Mouse (Mus musculus): ENCODE data around the gene Wdr43. TPM values are rescaled to one million over a fixed set of nuclear protein-coding genes. Genes with fewer than 3 reads are reported as not detected.

Wdr43 gene
- polyA plus RNA-seq, 1 experiment from 2014 or later: 22.8 TPM

DNA sequence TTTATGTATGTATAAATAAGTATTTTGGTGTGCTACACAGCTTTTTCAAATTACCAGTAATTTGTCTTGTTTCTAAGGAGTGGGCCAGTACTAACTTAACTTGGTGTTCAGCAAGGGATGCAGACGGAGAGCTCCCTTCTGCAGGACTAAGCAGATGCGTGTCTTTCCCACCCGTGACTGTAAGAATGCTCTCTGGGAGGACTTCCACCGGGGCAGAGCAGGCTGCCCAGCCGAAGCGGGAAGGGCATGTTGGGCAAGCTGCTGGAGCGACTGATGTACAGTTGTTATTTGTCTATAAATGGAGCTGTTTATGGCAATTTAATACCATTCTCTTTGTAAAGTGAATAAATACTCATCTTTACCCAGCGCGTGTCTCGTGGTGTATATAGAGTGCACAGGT lies 43.0 kb downstream of the Wdr43 start:
- TF ChIP-seq CTCF (IDR thresholded peaks at IDR 0.05; ENCODE audit: low read depth): no peak
- H3K4me3 ChIP-seq (ENCODE audit: low read depth, low read length): no peak overlapping the region
- H3K27me3 ChIP-seq (replicated peaks; ENCODE audit: control insufficient read depth, insufficient read depth, low read length): no peaks in the 10 kb centered on the region
- peaks cover 34% of the 10 kb centered on the region for H3K36me3 ChIP-seq (ENCODE audit: control insufficient read depth, insufficient read depth)
- no peaks in the 10 kb centered on the region for H3K4me1 ChIP-seq (replicated peaks; ENCODE audit: control insufficient read depth, insufficient read depth, low read length)
- H3K9ac ChIP-seq (ENCODE audit: low read depth, low read length): no peak overlapping the region
- H3K27ac ChIP-seq (ENCODE audit: low read depth, low read length): no peak overlapping the region
- no peak for ATAC-seq
- no peaks in the 10 kb centered on the region for H3K9me3 ChIP-seq (ENCODE audit: control insufficient read depth)
- WGBS: 91% methylated on average over 10 of the region's 10 CpGs
- no peak overlapping the region for H3K4me2 ChIP-seq (replicated peaks; ENCODE audit: low read depth)

DNA sequence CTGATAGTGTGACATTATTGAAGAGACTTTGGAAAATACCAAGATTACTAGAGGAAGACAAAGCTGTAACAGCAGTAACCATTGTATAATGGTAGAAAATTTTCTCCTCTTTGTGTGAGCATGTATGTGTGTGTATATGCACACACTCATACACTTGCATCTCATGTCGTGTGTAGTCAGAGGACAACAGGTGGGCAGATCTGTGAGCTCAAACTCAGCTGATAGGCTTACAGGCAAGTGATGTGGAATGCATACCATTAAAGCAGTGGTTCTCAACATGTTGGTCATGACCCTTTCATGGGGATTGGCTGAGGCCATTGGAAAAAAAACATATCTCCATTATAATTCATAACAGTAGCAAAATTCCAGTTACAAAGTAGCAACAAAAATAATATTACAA lies 44.7 kb downstream of the Wdr43 start:
- WGBS: 53% methylated on average over 1 of the region's 1 CpGs
- H3K9ac ChIP-seq (ENCODE audit: low read depth, low read length): no peak overlapping the region

DNA sequence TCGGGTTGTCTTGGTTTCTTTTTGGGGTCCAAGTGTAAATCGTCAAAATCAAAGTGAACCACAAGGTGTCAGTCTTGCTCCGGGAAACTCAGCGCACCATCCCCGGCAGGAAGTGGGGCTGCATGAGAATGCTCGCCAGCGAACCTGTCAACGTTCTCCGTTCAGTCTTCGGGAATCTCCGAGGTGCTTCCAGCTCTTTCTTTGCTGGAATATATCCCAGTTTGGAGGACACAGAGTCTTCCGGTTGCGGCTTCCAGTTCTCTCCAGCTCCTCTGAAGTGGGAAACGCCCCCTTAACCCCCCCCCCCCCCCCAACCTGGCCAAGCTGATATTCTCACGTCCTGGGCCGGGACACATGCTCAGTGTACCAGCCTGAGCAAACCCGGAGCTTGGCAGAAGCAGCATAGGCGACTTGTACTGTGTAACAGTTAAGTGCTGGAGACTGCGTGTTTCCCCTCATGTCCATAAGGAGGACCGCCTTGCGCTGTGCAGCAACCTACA lies 47.1 kb downstream of the Wdr43 start:
- no peak overlapping the region for H3K9ac ChIP-seq (ENCODE audit: low read depth, low read length)

More for the DNA sequence above, 44.7 kb downstream of the Wdr43 start:
- no peak for TF ChIP-seq CTCF (IDR thresholded peaks at IDR 0.05; ENCODE audit: low read depth)
- ATAC-seq: no peak
- H3K4me1 ChIP-seq (replicated peaks; ENCODE audit: control insufficient read depth, insufficient read depth, low read length): no peaks in the 10 kb centered on the region
- no peak overlapping the region for H3K4me3 ChIP-seq (ENCODE audit: low read depth, low read length)
- no peaks in the 10 kb centered on the region for H3K9me3 ChIP-seq (ENCODE audit: control insufficient read depth)
- H3K27ac ChIP-seq (ENCODE audit: low read depth, low read length): no peak overlapping the region
- no peaks in the 10 kb centered on the region for H3K27me3 ChIP-seq (replicated peaks; ENCODE audit: control insufficient read depth, insufficient read depth, low read length)
- peaks cover 28% of the 10 kb centered on the region for H3K36me3 ChIP-seq (ENCODE audit: control insufficient read depth, insufficient read depth)
- H3K4me2 ChIP-seq (replicated peaks; ENCODE audit: low read depth): no peak overlapping the region

DNA sequence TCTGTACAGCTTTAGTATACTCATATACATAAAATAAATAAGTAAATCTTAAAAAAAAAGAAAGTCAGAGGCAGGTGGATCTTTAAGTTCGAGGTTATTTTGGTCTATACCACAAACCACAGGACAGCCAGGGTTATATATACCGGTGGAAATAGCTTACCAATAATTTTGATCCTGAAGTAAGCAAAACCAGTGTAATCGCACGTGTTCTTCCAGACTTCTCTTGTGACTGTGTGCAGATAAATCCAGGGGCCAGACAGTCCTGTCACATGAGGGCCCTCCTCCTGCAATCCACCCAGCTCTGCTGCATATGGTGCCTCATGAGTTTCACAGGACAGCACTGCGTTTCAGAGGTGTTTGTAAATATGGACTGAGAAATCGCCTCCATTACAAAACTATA lies 47.8 kb downstream of the Wdr43 start:
- no peak for TF ChIP-seq CTCF (IDR thresholded peaks at IDR 0.05; ENCODE audit: low read depth)
- Histone ChIP-seq H3K36me3 (ENCODE audit: control insufficient read depth, insufficient read depth) (peaks cover 4% of the 10 kb centered on the region), H3K4me1 (replicated peaks; ENCODE audit: control insufficient read depth, insufficient read depth, low read length) (no peaks in the 10 kb centered on the region), H3K9me3 (ENCODE audit: control insufficient read depth) (no peaks in the 10 kb centered on the region), H3K4me2 (replicated peaks; ENCODE audit: low read depth) (no peak overlapping the region; the same call in 1 of the 2 replicates), H3K9ac (ENCODE audit: low read depth, low read length) (no peak overlapping the region), H3K4me3 (ENCODE audit: low read depth, low read length) (no peak overlapping the region), H3K27ac (ENCODE audit: low read depth, low read length) (no peak overlapping the region), H3K27me3 (replicated peaks; ENCODE audit: control insufficient read depth, insufficient read depth, low read length) (no peaks in the 10 kb centered on the region)
- 68% methylated on average over 6 of the region's 6 CpGs for WGBS
- no peak for ATAC-seq

More for the DNA sequence above, 47.1 kb downstream of the Wdr43 start:
- Histone ChIP-seq H3K4me1 (replicated peaks; ENCODE audit: control insufficient read depth, insufficient read depth, low read length) (no peaks in the 10 kb centered on the region), H3K27ac (ENCODE audit: low read depth, low read length) (no peak overlapping the region), H3K36me3 (ENCODE audit: control insufficient read depth, insufficient read depth) (peaks cover 9% of the 10 kb centered on the region), H3K27me3 (replicated peaks; ENCODE audit: control insufficient read depth, insufficient read depth, low read length) (no peaks in the 10 kb centered on the region), H3K9me3 (ENCODE audit: control insufficient read depth) (no peaks in the 10 kb centered on the region), H3K4me3 (ENCODE audit: low read depth, low read length) (peak overlapping the region; percentile 35), H3K4me2 (replicated peaks; ENCODE audit: low read depth) (peak overlapping the region; percentile 69)
- WGBS: 9% methylated on average over 21 of the region's 21 CpGs
- peak; percentile 87 for TF ChIP-seq CTCF (IDR thresholded peaks at IDR 0.05; ENCODE audit: low read depth)
- ATAC-seq: peak; percentile 75

DNA sequence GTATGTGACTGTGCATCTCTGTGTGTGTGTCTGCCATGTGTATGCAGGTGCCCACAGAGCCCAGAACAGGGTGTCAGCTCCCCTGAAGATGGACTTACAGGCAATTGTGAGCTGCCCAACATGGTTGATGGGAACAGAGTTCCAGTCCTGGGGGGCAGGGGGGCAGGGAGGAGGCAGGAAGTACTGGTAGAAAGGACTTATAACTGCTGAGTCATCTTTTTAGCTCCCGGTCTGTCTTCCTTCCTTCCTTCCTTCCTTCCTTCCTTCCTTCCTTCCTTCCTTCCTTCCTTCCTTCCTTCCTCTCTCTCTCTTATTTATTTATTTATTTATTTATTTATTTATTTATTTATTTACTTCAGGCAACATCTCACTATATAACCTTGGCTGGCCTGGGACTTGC lies 48.5 kb downstream of the Wdr43 start:
- H3K4me1 ChIP-seq (replicated peaks; ENCODE audit: control insufficient read depth, insufficient read depth, low read length): no peaks in the 10 kb centered on the region
- no peak overlapping the region for H3K4me2 ChIP-seq (replicated peaks; ENCODE audit: low read depth)
- no peak for TF ChIP-seq CTCF (IDR thresholded peaks at IDR 0.05; ENCODE audit: low read depth)
- H3K9me3 ChIP-seq (ENCODE audit: control insufficient read depth): no peaks in the 10 kb centered on the region; the same call in 1 of the 2 replicates
- no peak for ATAC-seq
- H3K27ac ChIP-seq (ENCODE audit: low read depth, low read length): no peak overlapping the region
- no peaks in the 10 kb centered on the region for H3K27me3 ChIP-seq (replicated peaks; ENCODE audit: control insufficient read depth, insufficient read depth, low read length)
- no peak overlapping the region for H3K4me3 ChIP-seq (ENCODE audit: low read depth, low read length)
- no peak overlapping the region for H3K9ac ChIP-seq (ENCODE audit: low read depth, low read length)
- H3K36me3 ChIP-seq (ENCODE audit: control insufficient read depth, insufficient read depth): no peaks in the 10 kb centered on the region
- WGBS: 56% methylated on average over 1 of the region's 1 CpGs

DNA sequence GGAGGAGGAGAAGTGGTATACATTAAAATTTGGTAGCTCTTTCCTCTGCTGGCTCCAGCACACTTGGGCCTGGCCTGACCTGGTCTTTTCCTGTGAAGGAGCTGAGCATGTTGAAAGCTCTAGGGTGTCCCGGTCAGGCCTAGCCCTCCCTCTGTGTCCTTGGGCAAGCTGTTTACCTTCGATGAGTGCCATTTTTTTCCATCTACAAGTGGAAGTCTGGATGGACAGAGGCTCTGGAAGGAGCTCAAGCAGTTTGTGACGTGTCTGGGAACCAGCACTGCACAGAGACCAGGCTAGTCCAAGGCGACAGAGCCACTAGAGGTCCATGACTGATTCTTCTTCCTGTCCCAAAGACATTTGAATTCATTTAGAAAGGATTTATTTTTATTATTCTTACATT lies 49.5 kb downstream of the Wdr43 start:
- Histone ChIP-seq H3K4me1 (replicated peaks; ENCODE audit: control insufficient read depth, insufficient read depth, low read length) (no peaks in the 10 kb centered on the region), H3K9ac (ENCODE audit: low read depth, low read length) (no peak overlapping the region), H3K27ac (ENCODE audit: low read depth, low read length) (no peak overlapping the region), H3K9me3 (ENCODE audit: control insufficient read depth) (no peaks in the 10 kb centered on the region; the same call in 1 of the 2 replicates), H3K4me3 (ENCODE audit: low read depth, low read length) (no peak overlapping the region), H3K27me3 (replicated peaks; ENCODE audit: control insufficient read depth, insufficient read depth, low read length) (no peaks in the 10 kb centered on the region), H3K36me3 (ENCODE audit: control insufficient read depth, insufficient read depth) (no peaks in the 10 kb centered on the region), H3K4me2 (replicated peaks; ENCODE audit: low read depth) (no peak overlapping the region)
- no peak for TF ChIP-seq CTCF (IDR thresholded peaks at IDR 0.05; ENCODE audit: low read depth)
- WGBS: 81% methylated on average over 4 of the region's 4 CpGs
- no peak for ATAC-seq

DNA sequence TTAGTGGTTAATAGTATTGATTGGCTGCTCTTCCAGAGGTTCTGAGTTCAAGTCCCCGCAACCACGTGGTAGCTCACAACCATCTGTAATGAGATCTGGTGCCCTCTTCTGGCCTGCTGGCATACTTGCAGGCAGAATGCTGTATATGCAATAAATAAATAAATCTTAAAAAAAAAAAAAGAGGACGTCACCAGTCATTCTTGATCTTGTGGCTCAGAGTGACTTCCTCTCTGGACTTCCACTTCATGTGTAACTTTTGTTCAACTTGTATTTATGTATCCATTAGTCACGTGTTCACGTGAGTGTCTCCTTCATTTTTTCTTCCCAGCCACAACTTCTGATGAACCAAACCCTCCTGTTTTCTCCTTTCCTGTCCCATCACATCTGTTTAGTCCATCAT lies 53.8 kb downstream of the Wdr43 start:
- 79% methylated on average over 5 of the region's 5 CpGs for WGBS
- H3K4me2 ChIP-seq (replicated peaks; ENCODE audit: low read depth): no peak overlapping the region
- no peak overlapping the region for H3K9ac ChIP-seq (ENCODE audit: low read depth, low read length)

More for the DNA sequence above, 53.8 kb downstream of the Wdr43 start:
- Histone ChIP-seq H3K4me3 (ENCODE audit: low read depth, low read length) (no peak overlapping the region), H3K36me3 (ENCODE audit: control insufficient read depth, insufficient read depth) (no peaks in the 10 kb centered on the region), H3K27ac (ENCODE audit: low read depth, low read length) (no peak overlapping the region), H3K9me3 (ENCODE audit: control insufficient read depth) (no peaks in the 10 kb centered on the region; the same call in 1 of the 2 replicates), H3K4me1 (replicated peaks; ENCODE audit: control insufficient read depth, insufficient read depth, low read length) (no peaks in the 10 kb centered on the region), H3K27me3 (replicated peaks; ENCODE audit: control insufficient read depth, insufficient read depth, low read length) (no peaks in the 10 kb centered on the region)
- ATAC-seq: no peak
- peak; percentile 25; the same call in 1 of the 2 replicates for TF ChIP-seq CTCF (IDR thresholded peaks at IDR 0.05; ENCODE audit: low read depth)
